Mouse (Mus musculus) ZHBTc4 (cell line): ENCODE data around the gene Alk.

Source experiments
- DNase-seq: peaks from one replicate; pipeline ENCODE4 v3.0.0-alpha.2; 2011; ENCODE audit warnings: low read depth, low spot score

Alk gene

GRCm38 (mm10) chr17:71881369-71881768 lies 723.1 kb downstream of the Alk start:
- DNase-seq, result no peak

GRCm38 (mm10) chr17:71875492-71875891 lies 728.9 kb downstream of the Alk start:
- no peak for DNase-seq

GRCm38 (mm10) chr17:71874795-71875194 lies 729.6 kb downstream of the Alk start:
- no peak for DNase-seq

GRCm38 (mm10) chr17:71874077-71874476 lies 730.4 kb downstream of the Alk start:
- DNase-seq, result peak; percentile 85

- DNase-seq, result peak; percentile 78
Observed at GRCm38 (mm10) chr17:71872976-71873375, 731.5 kb downstream of the Alk start.

GRCm38 (mm10) chr17:71871981-71872380 lies 732.4 kb downstream of the Alk start:
- no peak for DNase-seq

GRCm38 (mm10) chr17:71870641-71871040 lies 733.8 kb downstream of the Alk start:
- DNase-seq, result no peak

GRCm38 (mm10) chr17:71870232-71870621 lies 734.2 kb downstream of the Alk start:
- no peak for DNase-seq

- peak; percentile 58 for DNase-seq
Observed at GRCm38 (mm10) chr17:71869372-71870231, 734.8 kb downstream of the Alk start.

GRCm38 (mm10) chr17:71868828-71869227 lies 735.6 kb downstream of the Alk start:
- DNase-seq, result no peak

GRCm38 (mm10) chr17:71867892-71868291 lies 736.5 kb downstream of the Alk start:
- DNase-seq, result no peak

- DNase-seq, result no peak
Observed at GRCm38 (mm10) chr17:71865437-71865836, 739.0 kb downstream of the Alk start.

GRCm38 (mm10) chr17:71864039-71864438 lies 740.4 kb downstream of the Alk start:
- no peak for DNase-seq

- no peak for DNase-seq
Observed at GRCm38 (mm10) chr17:71862895-71863294, 741.5 kb downstream of the Alk start.

- DNase-seq, result no peak
Observed at GRCm38 (mm10) chr17:71862184-71862583, 742.2 kb downstream of the Alk start.

GRCm38 (mm10) chr17:71831960-71832359 lies 772.5 kb downstream of the Alk start:
- DNase-seq, result no peak

GRCm38 (mm10) chr17:71828647-71829414 lies 775.6 kb downstream of the Alk start:
- no peak for DNase-seq

- DNase-seq, result no peak
Observed at GRCm38 (mm10) chr17:71827627-71828026, 776.8 kb downstream of the Alk start.

- DNase-seq, result no peak
Observed at GRCm38 (mm10) chr17:71826603-71827002, 777.8 kb downstream of the Alk start.

- DNase-seq, result no peak
Observed at GRCm38 (mm10) chr17:71823622-71824306, 780.7 kb downstream of the Alk start.
